Mouse (Mus musculus) intestine, embryonic 15.5 days (tissue): ENCODE measurements around the gene Map3k3. TPM values are rescaled to one million over a fixed set of nuclear protein-coding genes. Genes with fewer than 3 reads are reported as not detected.
"Not testable (repeated sequence)": the region's sequence is repeated elsewhere in the genome, so short reads cannot be mapped to it uniquely, and the experiment has no call there.

Experiments
- ATAC-seq: fragments of 200-750 bp; cut with Nextera tagmentation; 2 replicates; pipeline ENCODE4 v1.8.0; 2017; ENCODE audit warnings: moderate TSS enrichment, moderate library complexity
- H3K27ac ChIP-seq: fragments of 300-500 bp; sonication (generic); 2 replicates; pipeline ENCODE4 v1.5.1; 2015; ENCODE audit warnings: mild to moderate bottlenecking, inconsistent platforms
- H3K27me3 ChIP-seq: fragments of 300-500 bp; sonication (generic); replicated peaks from 2 replicates; pipeline ENCODE4 v1.6.1; 2015; ENCODE audit warnings: inconsistent platforms
- H3K36me3 ChIP-seq: fragments of 300-500 bp; sonication (generic); 2 replicates; pipeline ENCODE4 v1.6.1; 2015; ENCODE audit warnings: inconsistent platforms
- H3K4me1 ChIP-seq: fragments of 300-500 bp; sonication (generic); replicated peaks from 2 replicates; pipeline ENCODE4 v1.6.1; 2015; ENCODE audit warnings: inconsistent platforms
- H3K4me2 ChIP-seq: fragments of 300-500 bp; sonication (generic); replicated peaks from 2 replicates; pipeline ENCODE4 v1.6.1; 2015; ENCODE audit warnings: mild to moderate bottlenecking, inconsistent platforms
- H3K4me3 ChIP-seq: fragments of 300-500 bp; sonication (generic); replicated peaks from 2 replicates; pipeline ENCODE4 v1.5.1; 2015; ENCODE audit warnings: inconsistent platforms
- H3K9ac ChIP-seq: fragments of 300-500 bp; sonication (generic); 2 replicates; pipeline ENCODE4 v1.6.1; 2015; ENCODE audit warnings: inconsistent platforms
- H3K9me3 ChIP-seq: fragments of 300-500 bp; sonication (generic); 2 replicates; pipeline ENCODE4 v1.6.1; 2016; ENCODE audit warnings: inconsistent platforms
- WGBS: fragments of 180-500 bp; shearing (Covaris S2); methylation state at CpG from one replicate; pipeline ENCODE4 v1.1.7; 2015; 5-methylcytosine and 5-hydroxymethylcytosine counted together
- polyA plus RNA-seq: library from polyadenylated mRNA; unstranded; fragments of >200 nt; fragmentation: Nextera tagmentation; extraction: Ambion mirVana; gene quantifications from 2 replicates; pipeline ENCODE4 v1.2.1, GENCODE M21; 2015

Map3k3 gene
- polyA plus RNA-seq, 1 experiment from 2014 or later: 14.2 TPM

DNA sequence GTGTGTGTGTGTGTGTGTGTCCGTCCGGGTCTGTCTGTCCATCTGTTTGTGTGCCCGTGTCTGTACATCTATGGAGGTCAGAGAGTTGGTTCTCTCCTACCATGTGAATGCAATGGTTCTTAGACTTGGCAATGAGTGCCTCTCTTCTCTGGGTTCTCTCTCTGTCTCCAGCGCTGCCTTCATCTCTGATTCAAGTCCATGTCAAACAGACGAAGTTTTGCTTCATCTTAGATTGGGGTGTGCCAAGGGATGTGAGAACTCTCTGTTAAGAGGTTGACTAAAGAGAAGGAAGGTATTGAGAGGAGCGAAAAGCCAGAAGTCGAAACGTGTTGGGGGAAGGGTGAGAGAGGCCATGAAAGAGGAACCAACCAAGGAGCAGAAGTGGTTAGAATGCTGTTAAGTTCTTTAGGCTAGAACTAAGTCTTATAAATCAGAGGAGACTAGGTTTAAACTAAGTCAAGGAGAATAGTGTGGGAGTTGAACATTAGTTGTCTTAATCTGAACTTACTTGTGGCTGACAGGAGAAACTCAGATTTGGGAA, 21.7 kb downstream of the Map3k3 start:
- H3K9me3 ChIP-seq: no peaks in the 10 kb centered on the region
- ATAC-seq: no peak
- WGBS: 81% methylated on average over 8 of the region's 8 CpGs
- no peak overlapping the region for H3K9ac ChIP-seq
- H3K4me1 ChIP-seq: no peaks in the 10 kb centered on the region
- no peaks in the 10 kb centered on the region for H3K27me3 ChIP-seq
- H3K4me3 ChIP-seq: no peak overlapping the region
- H3K27ac ChIP-seq: no peak overlapping the region
- 0 out of 2 replicates have a peak, but pooled peaks cover 2% of the 10 kb centered on the region for H3K36me3 ChIP-seq
- no peak overlapping the region for H3K4me2 ChIP-seq

DNA sequence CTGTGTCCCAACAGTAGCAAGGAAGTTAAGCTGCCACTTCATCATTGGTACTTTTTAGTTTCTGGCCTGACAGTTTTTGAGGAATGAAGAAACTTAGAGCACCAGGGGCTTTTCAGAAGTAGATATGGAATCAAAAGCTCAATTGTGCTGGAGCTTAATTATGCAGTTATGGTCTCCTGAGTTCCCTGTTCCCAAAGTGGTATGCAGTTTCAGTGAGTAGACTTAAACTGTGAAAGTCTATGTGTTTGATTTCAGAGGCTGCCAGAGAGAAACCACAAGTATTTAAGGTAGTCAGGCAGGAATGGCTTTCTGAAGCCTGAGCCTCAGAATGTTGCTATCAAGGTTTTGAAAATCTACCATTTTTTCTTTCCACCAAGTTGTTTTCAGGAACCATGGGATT, 27.3 kb downstream of the Map3k3 start:
- no peak overlapping the region for H3K4me2 ChIP-seq
- ATAC-seq: no peak

GRCm38 (mm10) chr11:106122221-106122620, 37.8 kb downstream of the Map3k3 start:
- no peak for ATAC-seq
- Histone ChIP-seq H3K4me2 (no peak overlapping the region), H3K27me3 (no peaks in the 10 kb centered on the region), H3K36me3 (peaks cover 6% of the 10 kb centered on the region; the same call in 1 of the 2 replicates), H3K9ac (no peak overlapping the region), H3K4me3 (no peak overlapping the region), H3K27ac (no peak overlapping the region), H3K9me3 (no peaks in the 10 kb centered on the region), H3K4me1 (no peaks in the 10 kb centered on the region)
- 96% methylated on average over 5 of the region's 5 CpGs for WGBS

More for the DNA sequence above, 27.3 kb downstream of the Map3k3 start:
- Histone ChIP-seq H3K4me1 (no peaks in the 10 kb centered on the region), H3K27ac (no peak overlapping the region), H3K9me3 (no peaks in the 10 kb centered on the region), H3K4me3 (no peak overlapping the region), H3K9ac (no peak overlapping the region), H3K36me3 (peaks cover 2% of the 10 kb centered on the region; the same call in 1 of the 2 replicates), H3K27me3 (no peaks in the 10 kb centered on the region)

GRCm38 (mm10) chr11:106122736-106123135, 38.3 kb downstream of the Map3k3 start:
- Histone ChIP-seq H3K27ac (no peak overlapping the region), H3K4me1 (no peaks in the 10 kb centered on the region), H3K4me3 (no peak overlapping the region), H3K36me3 (peaks cover 6% of the 10 kb centered on the region; the same call in 1 of the 2 replicates), H3K27me3 (no peaks in the 10 kb centered on the region), H3K9me3 (no peaks in the 10 kb centered on the region), H3K4me2 (no peak overlapping the region), H3K9ac (no peak overlapping the region)
- ATAC-seq: no peak
- 64% methylated on average over 3 of the region's 3 CpGs for WGBS

DNA sequence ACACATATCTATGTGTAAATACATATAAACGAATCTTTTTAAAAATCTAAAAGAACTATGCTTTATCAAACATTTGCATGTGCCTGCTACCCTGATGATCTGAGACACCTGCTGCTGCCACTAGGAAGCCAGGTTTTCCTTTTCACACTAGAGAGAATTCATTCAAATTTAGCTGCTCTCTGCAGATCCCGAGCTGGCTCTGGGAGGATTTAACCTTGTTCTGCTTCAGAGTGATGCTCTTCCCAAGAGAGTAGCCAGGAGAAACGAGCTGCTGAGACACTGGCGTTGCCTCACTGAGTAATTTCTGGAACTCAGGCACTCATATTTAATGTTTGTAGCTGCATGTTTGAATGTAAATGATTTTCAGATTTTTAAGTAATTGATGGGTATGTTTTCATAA, 40.4 kb downstream of the Map3k3 start:
- H3K4me2 ChIP-seq: no peak overlapping the region
- WGBS: 78% methylated on average over 4 of the region's 4 CpGs
- peaks cover 7% of the 10 kb centered on the region for H3K36me3 ChIP-seq
- H3K9me3 ChIP-seq: no peaks in the 10 kb centered on the region
- H3K4me1 ChIP-seq: no peaks in the 10 kb centered on the region
- H3K27ac ChIP-seq: no peak overlapping the region
- H3K27me3 ChIP-seq: no peaks in the 10 kb centered on the region
- H3K9ac ChIP-seq: no peak overlapping the region
- H3K4me3 ChIP-seq: no peak overlapping the region
- ATAC-seq: no peak

GRCm38 (mm10) chr11:106125827-106126226, 41.4 kb downstream of the Map3k3 start:
- Histone ChIP-seq H3K27ac (no peak overlapping the region), H3K36me3 (peaks cover 11% of the 10 kb centered on the region; the same call in 1 of the 2 replicates), H3K4me1 (no peaks in the 10 kb centered on the region), H3K4me3 (no peak overlapping the region), H3K4me2 (no peak overlapping the region), H3K9ac (no peak overlapping the region), H3K9me3 (no peaks in the 10 kb centered on the region), H3K27me3 (no peaks in the 10 kb centered on the region)
- WGBS: 73% methylated on average over 1 of the region's 1 CpGs
- ATAC-seq: no peak

DNA sequence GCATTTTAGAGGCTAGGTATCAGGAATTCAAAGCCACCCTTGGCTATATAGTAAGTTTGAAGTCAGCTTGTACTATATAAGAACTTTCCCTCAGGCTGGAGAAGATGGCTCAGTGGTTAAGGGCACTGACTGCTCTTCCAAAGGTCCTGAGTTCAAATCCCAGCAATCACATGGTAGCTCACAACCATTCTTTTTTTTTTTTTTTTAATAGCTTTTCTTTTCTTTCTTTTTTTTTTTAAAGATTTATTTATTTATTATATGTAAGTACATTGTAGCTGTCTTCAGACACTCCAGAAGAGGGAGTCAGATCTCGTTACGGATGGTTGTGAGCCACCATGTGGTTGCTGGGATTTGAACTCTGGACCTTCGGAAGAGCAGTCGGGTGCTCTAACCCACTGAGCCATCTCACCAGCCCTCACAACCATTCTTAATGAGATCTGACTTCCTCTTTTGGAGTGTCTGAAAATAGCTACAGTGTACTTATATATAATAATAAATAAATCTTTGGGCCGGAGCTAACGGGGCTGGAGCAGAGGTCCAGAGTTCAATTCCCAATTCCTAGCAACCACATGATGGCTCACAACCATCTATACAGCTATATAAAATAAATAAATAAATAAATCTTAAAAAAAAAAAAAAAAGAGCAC, 42.4 kb downstream of the Map3k3 start:
- WGBS: 91% methylated on average over 6 of the region's 6 CpGs
- H3K36me3 ChIP-seq: peaks cover 11% of the 10 kb centered on the region; the same call in 1 of the 2 replicates

DNA sequence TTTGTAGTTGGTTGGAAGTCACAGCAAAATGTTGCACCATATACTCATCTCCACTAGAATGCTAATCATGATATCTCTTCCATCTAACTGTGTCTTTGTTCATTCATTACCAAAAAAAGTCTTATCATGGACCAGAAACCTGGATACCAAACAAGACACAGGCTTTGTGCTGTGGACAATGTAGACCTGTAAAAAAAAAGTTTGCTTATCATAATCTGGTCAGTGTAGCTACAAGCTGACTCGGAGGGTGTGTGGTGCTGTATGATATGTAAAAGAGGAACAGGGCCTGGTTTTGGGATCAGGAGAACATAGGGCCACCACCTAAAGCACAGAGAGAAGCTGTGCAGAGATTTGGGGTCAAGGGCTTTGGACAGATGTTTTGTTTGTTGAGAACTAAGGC, 45.1 kb downstream of the Map3k3 start:
- H3K9ac ChIP-seq: no peak overlapping the region
- no peaks in the 10 kb centered on the region for H3K9me3 ChIP-seq
- no peak overlapping the region for H3K4me2 ChIP-seq
- H3K27ac ChIP-seq: no peak overlapping the region
- 80% methylated on average over 1 of the region's 1 CpGs for WGBS
- H3K4me3 ChIP-seq: no peak overlapping the region
- ATAC-seq: no peak
- H3K4me1 ChIP-seq: no peaks in the 10 kb centered on the region
- H3K27me3 ChIP-seq: no peaks in the 10 kb centered on the region
- H3K36me3 ChIP-seq: peaks cover 11% of the 10 kb centered on the region; the same call in 1 of the 2 replicates

More for the DNA sequence above, 42.4 kb downstream of the Map3k3 start:
- not testable (repeated sequence) for H3K4me3 ChIP-seq, H3K27me3 ChIP-seq, H3K4me2 ChIP-seq, H3K27ac ChIP-seq, ATAC-seq, H3K4me1 ChIP-seq, H3K9ac ChIP-seq, H3K9me3 ChIP-seq

DNA sequence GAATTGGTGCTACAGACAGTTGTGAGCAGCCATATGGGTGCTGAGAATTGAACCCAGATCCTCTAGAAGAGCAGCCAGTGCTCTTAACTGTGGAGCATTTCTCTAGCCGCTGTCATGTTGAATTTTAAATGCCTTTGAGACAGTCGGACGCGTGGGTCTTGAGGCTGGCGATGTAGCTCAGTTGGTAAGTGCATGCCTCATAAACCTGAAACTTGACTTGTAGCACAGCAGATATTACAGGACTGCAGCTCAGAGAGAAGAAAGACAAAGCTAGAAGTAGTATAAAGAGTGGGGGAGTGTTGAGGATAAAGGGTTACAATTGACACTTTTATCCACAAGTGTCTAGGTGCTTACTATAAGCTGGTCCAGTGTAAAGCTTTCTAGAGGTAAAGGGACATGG, 48.1 kb downstream of the Map3k3 start:
- Histone ChIP-seq H3K36me3 (peaks cover 8% of the 10 kb centered on the region; the same call in 1 of the 2 replicates), H3K4me1 (no peaks in the 10 kb centered on the region), H3K9me3 (no peaks in the 10 kb centered on the region), H3K4me3 (no peak overlapping the region), H3K4me2 (no peak overlapping the region), H3K27ac (no peak overlapping the region), H3K9ac (no peak overlapping the region), H3K27me3 (no peaks in the 10 kb centered on the region)
- 90% methylated on average over 5 of the region's 5 CpGs for WGBS
- no peak for ATAC-seq

DNA sequence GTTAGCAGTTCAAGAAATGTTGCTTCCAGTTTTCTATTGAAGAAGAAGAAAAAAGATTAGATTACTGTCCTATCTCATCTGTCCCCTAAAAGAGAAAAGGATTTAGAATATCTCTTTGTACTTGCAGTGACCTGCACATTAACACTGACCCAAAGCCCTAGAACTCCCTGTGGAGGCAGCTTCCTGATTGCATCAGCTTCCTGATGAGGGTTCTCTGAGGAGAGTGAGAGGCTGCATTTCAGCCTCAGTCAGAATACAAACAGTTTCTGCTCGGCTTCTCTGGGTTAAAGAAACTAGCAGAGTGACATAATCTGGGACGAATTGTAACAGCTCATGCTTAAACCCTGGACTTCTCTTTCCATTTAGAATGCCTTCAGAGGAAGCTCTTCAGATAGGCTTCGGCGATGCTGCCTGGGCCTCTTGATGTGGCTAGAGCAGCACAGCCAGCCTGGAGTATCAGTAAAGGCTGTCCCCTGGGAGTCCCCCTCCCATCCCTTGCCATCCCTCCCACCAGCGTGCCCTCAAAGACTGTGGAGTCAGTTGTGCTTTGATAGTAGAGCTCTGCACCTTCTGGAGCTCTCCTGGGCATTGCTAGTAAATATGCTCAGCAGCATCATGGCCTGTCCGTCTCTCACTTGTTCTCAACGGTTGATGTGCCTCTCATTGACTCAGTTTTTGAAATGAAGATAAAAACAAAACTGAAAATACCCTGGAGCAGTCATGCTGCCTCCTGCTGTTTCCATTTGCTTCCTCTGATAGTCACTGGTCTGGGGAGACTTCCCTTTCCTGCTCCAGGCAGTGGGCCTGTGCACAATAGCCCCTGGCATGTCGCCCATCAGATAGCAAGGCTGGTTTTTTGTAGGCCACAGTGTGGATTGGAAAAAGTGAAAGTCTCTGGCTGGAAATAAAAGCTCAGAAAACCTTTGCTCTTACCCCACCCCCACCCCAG, 50.4 kb downstream of the Map3k3 start:
- peak overlapping the region; percentile 25; the same call in 1 of the 2 replicates for H3K4me2 ChIP-seq
- peak; percentile 58; the same call in 1 of the 2 replicates for ATAC-seq
- H3K27ac ChIP-seq: peak overlapping the region; percentile 71
- WGBS: 54% methylated on average over 8 of the region's 8 CpGs
- H3K27me3 ChIP-seq: no peaks in the 10 kb centered on the region
- 0 out of 2 replicates have a peak, but pooled peaks cover 4% of the 10 kb centered on the region for H3K36me3 ChIP-seq
- H3K4me3 ChIP-seq: no peak overlapping the region
- no peaks in the 10 kb centered on the region for H3K4me1 ChIP-seq
- no peak overlapping the region for H3K9ac ChIP-seq
- H3K9me3 ChIP-seq: no peaks in the 10 kb centered on the region

- Histone ChIP-seq H3K27me3 (no peaks in the 10 kb centered on the region), H3K4me3 (no peak overlapping the region), H3K4me1 (no peaks in the 10 kb centered on the region), H3K9me3 (no peaks in the 10 kb centered on the region), H3K27ac (no peak overlapping the region), H3K4me2 (no peak overlapping the region), H3K36me3 (peaks cover 47% of the 10 kb centered on the region), H3K9ac (no peak overlapping the region)
- peak; percentile 67; the same call in 1 of the 2 replicates for ATAC-seq
- 77% methylated on average over 3 of the region's 3 CpGs for WGBS
Measured at GRCm38 (mm10) chr11:106151219-106151618, 66.8 kb downstream of the Map3k3 start.

DNA sequence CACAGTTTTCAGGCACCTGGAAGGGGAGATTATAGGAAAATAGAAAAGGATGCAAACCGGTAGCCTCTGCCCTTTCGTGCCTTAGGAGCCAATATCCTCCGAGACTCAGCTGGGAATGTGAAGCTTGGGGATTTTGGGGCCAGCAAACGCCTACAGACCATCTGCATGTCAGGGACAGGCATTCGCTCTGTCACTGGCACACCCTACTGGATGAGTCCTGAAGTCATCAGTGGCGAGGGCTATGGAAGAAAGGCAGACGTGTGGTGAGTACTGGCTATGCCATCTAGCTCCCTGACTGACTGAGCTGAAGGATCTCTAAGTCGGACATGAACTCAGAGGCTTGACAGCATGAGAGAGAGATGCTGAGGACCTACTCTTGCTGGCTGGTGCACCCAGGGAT, 67.7 kb downstream of the Map3k3 start:
- Histone ChIP-seq H3K9me3 (no peaks in the 10 kb centered on the region), H3K27ac (no peak overlapping the region), H3K4me1 (0 out of 2 replicates have a peak, but pooled peaks cover 4% of the 10 kb centered on the region), H3K9ac (no peak overlapping the region), H3K4me3 (no peak overlapping the region), H3K4me2 (no peak overlapping the region), H3K36me3 (peaks cover 52% of the 10 kb centered on the region), H3K27me3 (no peaks in the 10 kb centered on the region)
- no peak for ATAC-seq
- 84% methylated on average over 8 of the region's 8 CpGs for WGBS
